Mouse (Mus musculus): ENCODE data around the gene Kcnma1. TPM values are rescaled to one million over a fixed set of nuclear protein-coding genes. Genes with fewer than 3 reads are reported as not detected.

Gene Kcnma1
- polyA plus RNA-seq, 1 experiment from 2014 or later: 0.31 TPM

- Histone ChIP-seq H3K9ac (ENCODE audit: low read length) (no peak overlapping the region), H3K36me3 (ENCODE audit: control insufficient read depth, insufficient read depth, low read length) (no peaks in the 10 kb centered on the region), H3K4me3 (ENCODE audit: control insufficient read depth in 1 of 2, insufficient read depth in 1 of 2, low read depth in 1 of 2, low read length in 2 of 2) (no peak overlapping the region), H3K4me2 (ENCODE audit: low read length) (no peak overlapping the region), H3K9me3 (ENCODE audit: control insufficient read depth, low read length) (no peaks in the 10 kb centered on the region), H3K27me3 (ENCODE audit: control insufficient read depth, insufficient read depth, low read length) (peaks cover 64% of the 10 kb centered on the region), H3K4me1 (ENCODE audit: control insufficient read depth in 2 of 2, insufficient read depth in 2 of 2, low read length in 2 of 2) (no peaks in the 10 kb centered on the region), H3K27ac (replicated peaks in 1 of 2; ENCODE audit: control insufficient read depth in 1 of 2, insufficient read depth in 1 of 2, low read depth in 2 of 2, low read length in 2 of 2) (no peak overlapping the region)
- 73% methylated on average over 3 of the region's 3 CpGs for WGBS
- no peak for ATAC-seq (ENCODE audit: insufficient number of reproducible peaks, insufficient read depth, low FRiP score, low read depth)
Measured at GRCm38 (mm10) chr14:23581282-23581681, 433.0 kb downstream of the Kcnma1 start.

GRCm38 (mm10) chr14:23575951-23576350 is 438.3 kb downstream of the Kcnma1 start:
- ATAC-seq (ENCODE audit: insufficient number of reproducible peaks, insufficient read depth, low FRiP score, low read depth): no peak
- Histone ChIP-seq H3K4me1 (ENCODE audit: control insufficient read depth in 2 of 2, insufficient read depth in 2 of 2, low read length in 2 of 2) (no peaks in the 10 kb centered on the region), H3K36me3 (ENCODE audit: control insufficient read depth, insufficient read depth, low read length) (no peaks in the 10 kb centered on the region), H3K27ac (replicated peaks in 1 of 2; ENCODE audit: control insufficient read depth in 1 of 2, insufficient read depth in 1 of 2, low read depth in 2 of 2, low read length in 2 of 2) (no peak overlapping the region), H3K4me2 (ENCODE audit: low read length) (no peak overlapping the region), H3K9ac (ENCODE audit: low read length) (no peak overlapping the region), H3K27me3 (ENCODE audit: control insufficient read depth, insufficient read depth, low read length) (peaks cover 49% of the 10 kb centered on the region), H3K9me3 (ENCODE audit: control insufficient read depth, low read length) (no peaks in the 10 kb centered on the region), H3K4me3 (ENCODE audit: control insufficient read depth in 1 of 2, insufficient read depth in 1 of 2, low read depth in 1 of 2, low read length in 2 of 2) (no peak overlapping the region)
- WGBS: 2% methylated on average over 2 of the region's 2 CpGs

GRCm38 (mm10) chr14:23574136-23574535 is 440.2 kb downstream of the Kcnma1 start:
- Histone ChIP-seq H3K4me2 (ENCODE audit: low read length) (no peak overlapping the region), H3K27me3 (ENCODE audit: control insufficient read depth, insufficient read depth, low read length) (peaks cover 34% of the 10 kb centered on the region), H3K9ac (ENCODE audit: low read length) (no peak overlapping the region), H3K4me3 (ENCODE audit: control insufficient read depth in 1 of 2, insufficient read depth in 1 of 2, low read depth in 1 of 2, low read length in 2 of 2) (no peak overlapping the region), H3K9me3 (ENCODE audit: control insufficient read depth, low read length) (no peaks in the 10 kb centered on the region), H3K27ac (replicated peaks in 1 of 2; ENCODE audit: control insufficient read depth in 1 of 2, insufficient read depth in 1 of 2, low read depth in 2 of 2, low read length in 2 of 2) (no peak overlapping the region), H3K4me1 (ENCODE audit: control insufficient read depth in 2 of 2, insufficient read depth in 2 of 2, low read length in 2 of 2) (no peaks in the 10 kb centered on the region), H3K36me3 (ENCODE audit: control insufficient read depth, insufficient read depth, low read length) (no peaks in the 10 kb centered on the region)
- WGBS: 66% methylated on average over 4 of the region's 4 CpGs
- ATAC-seq (ENCODE audit: insufficient number of reproducible peaks, insufficient read depth, low FRiP score, low read depth): no peak

GRCm38 (mm10) chr14:23573385-23573784 is 440.9 kb downstream of the Kcnma1 start:
- ATAC-seq (ENCODE audit: insufficient number of reproducible peaks, insufficient read depth, low FRiP score, low read depth): no peak
- no peaks in the 10 kb centered on the region for H3K4me1 ChIP-seq (ENCODE audit: control insufficient read depth in 2 of 2, insufficient read depth in 2 of 2, low read length in 2 of 2)
- H3K4me2 ChIP-seq (ENCODE audit: low read length): no peak overlapping the region
- WGBS: 22% methylated on average over 3 of the region's 3 CpGs
- H3K36me3 ChIP-seq (ENCODE audit: control insufficient read depth, insufficient read depth, low read length): no peaks in the 10 kb centered on the region
- no peaks in the 10 kb centered on the region for H3K9me3 ChIP-seq (ENCODE audit: control insufficient read depth, low read length)
- no peak overlapping the region for H3K4me3 ChIP-seq (ENCODE audit: control insufficient read depth in 1 of 2, insufficient read depth in 1 of 2, low read depth in 1 of 2, low read length in 2 of 2)
- no peak overlapping the region for H3K9ac ChIP-seq (ENCODE audit: low read length)
- peaks cover 30% of the 10 kb centered on the region for H3K27me3 ChIP-seq (ENCODE audit: control insufficient read depth, insufficient read depth, low read length)
- no peak overlapping the region for H3K27ac ChIP-seq (replicated peaks in 1 of 2; ENCODE audit: control insufficient read depth in 1 of 2, insufficient read depth in 1 of 2, low read depth in 2 of 2, low read length in 2 of 2)

- Histone ChIP-seq H3K4me3 (ENCODE audit: control insufficient read depth in 1 of 2, insufficient read depth in 1 of 2, low read depth in 1 of 2, low read length in 2 of 2) (no peak overlapping the region), H3K27me3 (ENCODE audit: control insufficient read depth, insufficient read depth, low read length) (peaks cover 24% of the 10 kb centered on the region), H3K27ac (replicated peaks in 1 of 2; ENCODE audit: control insufficient read depth in 1 of 2, insufficient read depth in 1 of 2, low read depth in 2 of 2, low read length in 2 of 2) (no peak overlapping the region), H3K4me1 (ENCODE audit: control insufficient read depth in 2 of 2, insufficient read depth in 2 of 2, low read length in 2 of 2) (no peaks in the 10 kb centered on the region), H3K9me3 (ENCODE audit: control insufficient read depth, low read length) (no peaks in the 10 kb centered on the region), H3K4me2 (ENCODE audit: low read length) (no peak overlapping the region), H3K36me3 (ENCODE audit: control insufficient read depth, insufficient read depth, low read length) (no peaks in the 10 kb centered on the region), H3K9ac (ENCODE audit: low read length) (no peak overlapping the region)
- no peak for ATAC-seq (ENCODE audit: insufficient number of reproducible peaks, insufficient read depth, low FRiP score, low read depth)
- 59% methylated on average over 1 of the region's 1 CpGs for WGBS
Measured at GRCm38 (mm10) chr14:23572778-23573177, 441.5 kb downstream of the Kcnma1 start.

- ATAC-seq (ENCODE audit: insufficient number of reproducible peaks, insufficient read depth, low FRiP score, low read depth): no peak
Measured at GRCm38 (mm10) chr14:23570251-23570650, 444.0 kb downstream of the Kcnma1 start.

GRCm38 (mm10) chr14:23565931-23566330 is 448.4 kb downstream of the Kcnma1 start:
- no peaks in the 10 kb centered on the region for H3K4me1 ChIP-seq (ENCODE audit: control insufficient read depth in 2 of 2, insufficient read depth in 2 of 2, low read length in 2 of 2)

More at GRCm38 (mm10) chr14:23570251-23570650, 444.0 kb downstream of the Kcnma1 start:
- Histone ChIP-seq H3K4me3 (ENCODE audit: control insufficient read depth in 1 of 2, insufficient read depth in 1 of 2, low read depth in 1 of 2, low read length in 2 of 2) (no peak overlapping the region), H3K36me3 (ENCODE audit: control insufficient read depth, insufficient read depth, low read length) (no peaks in the 10 kb centered on the region), H3K27ac (replicated peaks in 1 of 2; ENCODE audit: control insufficient read depth in 1 of 2, insufficient read depth in 1 of 2, low read depth in 2 of 2, low read length in 2 of 2) (no peak overlapping the region), H3K4me1 (ENCODE audit: control insufficient read depth in 2 of 2, insufficient read depth in 2 of 2, low read length in 2 of 2) (no peaks in the 10 kb centered on the region), H3K9ac (ENCODE audit: low read length) (no peak overlapping the region), H3K9me3 (ENCODE audit: control insufficient read depth, low read length) (no peaks in the 10 kb centered on the region), H3K4me2 (ENCODE audit: low read length) (no peak overlapping the region), H3K27me3 (ENCODE audit: control insufficient read depth, insufficient read depth, low read length) (0 out of 2 replicates have a peak, but pooled peaks cover under 1% of the 10 kb centered on the region)
- 60% methylated on average over 1 of the region's 1 CpGs for WGBS

GRCm38 (mm10) chr14:23564474-23564873 is 449.8 kb downstream of the Kcnma1 start:
- no peaks in the 10 kb centered on the region for H3K9me3 ChIP-seq (ENCODE audit: control insufficient read depth, low read length)
- H3K4me1 ChIP-seq (ENCODE audit: control insufficient read depth in 2 of 2, insufficient read depth in 2 of 2, low read length in 2 of 2): no peaks in the 10 kb centered on the region
- no peak for ATAC-seq (ENCODE audit: insufficient number of reproducible peaks, insufficient read depth, low FRiP score, low read depth)
- no peak overlapping the region for H3K4me3 ChIP-seq (ENCODE audit: control insufficient read depth in 1 of 2, insufficient read depth in 1 of 2, low read depth in 1 of 2, low read length in 2 of 2)
- H3K9ac ChIP-seq (ENCODE audit: low read length): no peak overlapping the region
- no peak overlapping the region for H3K4me2 ChIP-seq (ENCODE audit: low read length)
- H3K36me3 ChIP-seq (ENCODE audit: control insufficient read depth, insufficient read depth, low read length): no peaks in the 10 kb centered on the region
- WGBS: 81% methylated on average over 7 of the region's 7 CpGs
- no peaks in the 10 kb centered on the region for H3K27me3 ChIP-seq (ENCODE audit: control insufficient read depth, insufficient read depth, low read length)
- H3K27ac ChIP-seq (replicated peaks in 1 of 2; ENCODE audit: control insufficient read depth in 1 of 2, insufficient read depth in 1 of 2, low read depth in 2 of 2, low read length in 2 of 2): no peak overlapping the region

More at GRCm38 (mm10) chr14:23565931-23566330, 448.4 kb downstream of the Kcnma1 start:
- Histone ChIP-seq H3K9ac (ENCODE audit: low read length) (no peak overlapping the region), H3K9me3 (ENCODE audit: control insufficient read depth, low read length) (no peaks in the 10 kb centered on the region), H3K4me2 (ENCODE audit: low read length) (no peak overlapping the region), H3K36me3 (ENCODE audit: control insufficient read depth, insufficient read depth, low read length) (no peaks in the 10 kb centered on the region), H3K27ac (replicated peaks in 1 of 2; ENCODE audit: control insufficient read depth in 1 of 2, insufficient read depth in 1 of 2, low read depth in 2 of 2, low read length in 2 of 2) (no peak overlapping the region), H3K4me3 (ENCODE audit: control insufficient read depth in 1 of 2, insufficient read depth in 1 of 2, low read depth in 1 of 2, low read length in 2 of 2) (no peak overlapping the region), H3K27me3 (ENCODE audit: control insufficient read depth, insufficient read depth, low read length) (no peaks in the 10 kb centered on the region)
- ATAC-seq (ENCODE audit: insufficient number of reproducible peaks, insufficient read depth, low FRiP score, low read depth): no peak
- WGBS: 84% methylated on average over 3 of the region's 3 CpGs
